Mouse (Mus musculus) kidney, postnatal 36 days (tissue): Measurements from ENCODE around the gene Rreb1.

ENCODE experiments used
- DNase-seq, 2 experiments: peaks; one replicate each; pipeline ENCODE4 v3.0.0; 2021 to 2022; ENCODE audit warnings: mixed read lengths in 2 of 2

Gene Rreb1

DNA sequence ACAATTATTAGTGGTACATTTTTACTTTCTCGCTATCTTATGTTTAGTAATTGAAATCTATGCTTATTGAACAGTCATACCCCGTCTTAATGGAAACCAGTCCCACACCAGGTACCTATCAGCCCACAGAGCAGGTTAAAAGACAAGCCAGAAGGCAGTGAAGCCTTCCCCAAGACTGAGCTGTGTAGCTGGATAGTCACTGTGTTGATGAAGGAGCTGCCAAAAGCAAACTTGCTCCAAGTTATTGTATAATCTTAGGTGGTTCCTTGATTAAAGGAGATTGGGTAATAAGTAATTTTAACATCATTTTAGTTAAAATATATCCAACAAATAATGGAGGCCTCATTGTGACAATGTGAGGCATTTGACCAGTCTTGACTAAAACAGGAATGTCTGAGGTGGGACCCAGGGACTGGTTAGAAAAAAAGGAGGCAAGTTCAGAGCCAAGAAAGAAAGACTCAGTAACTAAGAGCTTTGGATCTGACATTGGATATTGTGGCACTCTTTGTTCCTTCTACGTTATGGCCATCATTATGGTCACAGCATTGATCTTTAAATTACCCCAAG, 141.6 kb downstream of the Rreb1 start:
- DNase-seq: peak; percentile 61 to 83

DNA sequence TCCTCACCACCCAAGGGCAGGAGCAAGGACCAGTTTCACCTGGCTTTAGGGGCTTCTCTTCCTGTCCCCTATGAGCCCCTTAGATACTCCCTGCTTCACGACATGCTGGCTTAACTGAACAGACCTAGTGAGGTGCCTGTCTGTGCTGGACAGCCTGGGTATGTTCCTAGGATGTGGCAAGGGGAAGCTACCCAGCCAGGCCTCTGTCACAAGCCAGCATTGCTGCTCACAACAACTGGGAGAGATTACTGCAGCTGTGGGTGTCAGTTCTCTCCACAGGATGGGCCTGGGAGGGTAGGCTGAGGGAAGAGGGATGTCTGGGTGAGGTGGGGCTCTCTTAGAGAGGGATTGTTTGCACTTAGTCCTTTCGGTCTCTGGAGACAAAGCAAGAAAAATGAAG, 142.5 kb downstream of the Rreb1 start:
- no peak for DNase-seq

- no peak for DNase-seq
These were observed 144.9 kb downstream of the Rreb1 start for GRCm38 (mm10) chr13:37923091-37923490.

DNA sequence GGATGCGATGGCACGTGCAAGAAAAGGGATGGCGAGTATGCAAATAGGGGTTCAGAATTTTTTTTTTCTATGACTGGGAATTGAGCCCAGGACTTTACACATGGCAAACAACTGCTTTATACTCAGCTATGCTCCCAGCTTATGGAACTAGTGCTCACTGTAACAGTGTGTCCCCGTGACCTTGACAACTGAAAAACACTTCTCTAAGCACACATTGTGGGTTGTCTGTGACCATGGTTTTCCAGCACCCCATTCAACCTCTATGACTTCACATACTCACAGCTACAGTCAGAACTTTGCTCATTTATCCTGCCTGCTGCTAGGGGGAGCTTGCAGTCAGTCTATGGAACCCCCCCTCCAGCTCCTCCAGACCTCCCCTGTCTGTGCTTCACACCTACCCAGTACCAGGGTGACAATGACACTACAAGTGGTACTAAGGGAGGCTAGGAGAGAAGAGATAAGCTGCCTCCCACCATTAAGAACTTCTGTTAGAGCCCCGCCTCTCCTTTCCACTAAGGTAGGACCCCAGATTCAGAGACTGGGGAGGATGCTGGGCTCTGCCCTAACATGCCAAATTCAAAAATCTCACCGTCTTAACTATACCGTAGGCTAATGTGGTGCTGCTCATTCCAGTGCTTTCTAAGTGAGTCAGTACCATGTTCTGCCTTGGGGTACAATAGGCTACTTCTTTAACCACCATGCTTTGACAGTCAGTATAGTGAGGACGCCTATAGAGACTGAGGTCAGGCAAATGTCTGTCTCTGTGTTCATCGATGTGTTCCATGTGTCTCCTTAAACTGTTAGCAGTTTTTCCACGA, 145.7 kb downstream of the Rreb1 start:
- DNase-seq: no peak

DNA sequence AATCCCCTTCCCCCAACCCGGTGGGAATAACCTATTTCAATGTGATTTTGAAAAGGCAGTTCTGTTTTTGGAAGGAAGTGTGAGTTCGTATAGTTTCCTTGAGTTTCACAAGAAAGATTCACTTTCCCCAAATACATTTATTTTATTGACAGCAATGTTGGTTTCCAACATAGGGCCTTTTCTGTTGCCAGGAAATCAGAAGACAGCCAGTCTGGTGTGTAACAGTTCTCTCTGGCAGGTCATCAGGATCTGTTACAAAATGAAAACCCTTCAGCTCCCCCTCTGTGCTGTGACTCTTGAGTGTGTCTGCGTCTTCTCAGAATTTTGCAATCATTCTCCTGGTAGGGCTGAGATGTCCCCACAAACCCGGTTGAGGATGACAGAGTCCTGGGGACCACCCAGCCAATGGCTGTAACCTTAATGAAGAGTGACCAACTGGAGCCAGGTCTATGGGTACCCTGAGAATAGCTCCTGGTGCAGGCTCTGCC, 146.3 kb downstream of the Rreb1 start:
- no peak for DNase-seq

DNA sequence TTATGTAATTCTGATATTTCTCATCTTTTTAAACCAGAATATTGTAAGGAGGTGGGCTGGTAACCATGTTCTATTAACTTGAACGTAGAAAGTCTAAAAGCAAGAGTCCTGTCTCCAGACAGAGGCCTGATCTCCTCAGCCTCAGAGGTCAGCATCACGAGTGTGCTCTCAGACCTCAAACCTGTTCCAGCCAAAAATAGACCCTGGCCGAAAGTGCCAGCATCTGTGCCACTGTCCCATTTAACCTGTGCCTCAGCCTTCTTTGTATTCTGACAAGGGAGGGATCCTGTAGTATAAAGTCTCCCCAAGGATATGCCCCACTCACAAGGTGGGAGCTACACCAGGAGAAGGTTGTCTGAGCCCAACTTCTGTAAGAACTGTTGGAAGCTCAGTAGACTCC, 148.2 kb downstream of the Rreb1 start:
- no peak for DNase-seq

DNA sequence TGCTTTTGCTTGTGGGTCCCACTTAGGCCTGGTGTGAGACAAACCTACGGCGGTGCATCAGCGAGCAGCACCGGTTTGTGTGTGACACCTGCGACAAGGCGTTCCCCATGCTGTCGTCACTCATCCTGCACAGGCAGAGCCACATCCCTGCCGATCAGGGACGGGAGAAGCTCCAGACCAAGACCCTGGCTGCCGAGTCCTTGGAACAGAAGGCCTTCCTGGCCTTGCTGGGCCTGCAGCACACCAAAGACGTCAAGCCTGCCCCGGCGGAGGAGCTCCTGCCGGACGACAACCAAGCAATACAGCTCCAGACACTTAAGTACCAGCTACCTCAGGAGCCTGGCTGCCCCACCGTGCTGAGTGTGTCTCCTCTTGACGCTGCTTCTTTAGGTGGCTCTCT, 151.3 kb downstream of the Rreb1 start:
- no peak for DNase-seq

GRCm38 (mm10) chr13:37930091-37930490, 151.9 kb downstream of the Rreb1 start:
- DNase-seq: peak in 1 of 2 experiments; percentile 29

GRCm38 (mm10) chr13:37930621-37931020, 152.4 kb downstream of the Rreb1 start:
- no peak for DNase-seq

DNA sequence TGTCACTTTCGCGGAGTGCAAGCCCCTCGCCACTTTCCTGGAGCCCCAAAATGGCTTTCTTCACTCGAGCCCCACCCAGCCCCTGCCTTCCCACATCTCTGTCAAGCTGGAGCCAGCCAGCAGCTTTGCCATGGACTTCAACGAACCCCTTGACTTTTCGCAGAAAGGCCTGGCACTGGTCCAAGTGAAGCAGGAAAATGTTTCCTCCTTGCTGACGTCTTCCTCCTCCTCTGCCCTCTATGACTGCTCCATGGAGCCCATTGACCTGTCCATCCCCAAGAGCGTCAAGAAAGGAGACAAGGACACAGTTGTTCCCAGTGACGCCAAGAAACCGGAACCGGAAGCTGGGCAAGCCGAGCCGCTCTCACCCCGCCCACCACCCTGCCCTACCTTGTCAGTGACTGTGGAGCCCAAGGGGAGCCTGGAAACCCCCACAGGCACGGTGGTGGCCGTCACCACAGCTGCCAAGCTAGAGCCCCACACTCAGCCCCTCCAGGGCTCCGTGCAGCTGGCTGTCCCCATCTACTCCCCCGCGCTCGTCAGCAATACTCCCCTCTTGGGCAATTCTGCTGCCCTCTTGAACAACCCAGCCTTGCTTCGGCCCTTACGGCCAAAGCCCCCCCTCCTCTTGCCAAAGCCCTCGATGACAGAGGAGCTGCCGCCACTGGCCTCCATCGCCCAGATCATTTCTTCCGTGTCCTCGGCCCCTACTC, 153.2 kb downstream of the Rreb1 start:
- DNase-seq: peak in 1 of 2 experiments; percentile 71

GRCm38 (mm10) chr13:37934075-37934474, 155.9 kb downstream of the Rreb1 start:
- no peak for DNase-seq

- DNase-seq: peak in 1 of 2 experiments; percentile 64
These were observed 156.7 kb downstream of the Rreb1 start for GRCm38 (mm10) chr13:37934920-37935319.

GRCm38 (mm10) chr13:37936351-37936750, 158.2 kb downstream of the Rreb1 start:
- DNase-seq: no peak

DNA sequence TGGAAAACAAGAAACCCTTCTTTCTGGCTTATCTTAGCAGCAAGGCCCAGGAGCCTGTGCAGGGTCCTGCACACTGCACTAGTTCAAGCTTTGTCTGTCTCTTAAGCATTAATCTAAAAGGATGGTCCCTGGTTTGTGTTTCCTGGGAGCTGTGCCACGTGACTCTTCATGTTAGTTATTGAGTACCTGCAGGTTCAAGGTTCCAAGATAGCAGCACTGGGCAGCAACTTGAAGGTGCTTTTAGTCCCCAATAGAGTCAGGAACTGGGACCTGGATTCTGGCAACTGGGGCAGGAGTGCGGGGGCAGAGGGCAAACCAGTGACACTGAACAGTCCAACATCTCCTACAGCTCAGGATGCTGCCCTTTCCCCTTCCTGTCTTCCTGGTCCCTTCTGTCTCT, 162.0 kb downstream of the Rreb1 start:
- DNase-seq: peak; percentile 67 to 76

DNA sequence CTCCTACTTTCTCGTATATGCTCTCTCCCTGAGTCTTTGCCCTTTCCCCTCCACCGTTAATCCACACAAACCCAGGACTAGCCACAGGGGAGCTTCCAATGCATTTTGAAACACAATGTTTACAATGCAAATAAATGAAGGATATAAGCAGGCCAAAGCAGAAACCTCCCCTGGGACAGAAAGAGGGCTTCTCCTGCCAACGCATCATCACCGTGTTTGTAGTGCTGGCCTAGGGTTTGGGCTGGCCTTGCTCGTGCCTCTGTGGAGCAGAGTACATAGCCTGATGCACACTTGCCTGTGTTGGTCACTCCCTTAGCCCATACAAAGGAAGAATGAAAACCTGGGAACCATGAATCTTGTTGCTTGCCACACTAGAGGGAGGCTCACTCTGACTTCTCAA, 162.4 kb downstream of the Rreb1 start:
- no peak for DNase-seq

DNA sequence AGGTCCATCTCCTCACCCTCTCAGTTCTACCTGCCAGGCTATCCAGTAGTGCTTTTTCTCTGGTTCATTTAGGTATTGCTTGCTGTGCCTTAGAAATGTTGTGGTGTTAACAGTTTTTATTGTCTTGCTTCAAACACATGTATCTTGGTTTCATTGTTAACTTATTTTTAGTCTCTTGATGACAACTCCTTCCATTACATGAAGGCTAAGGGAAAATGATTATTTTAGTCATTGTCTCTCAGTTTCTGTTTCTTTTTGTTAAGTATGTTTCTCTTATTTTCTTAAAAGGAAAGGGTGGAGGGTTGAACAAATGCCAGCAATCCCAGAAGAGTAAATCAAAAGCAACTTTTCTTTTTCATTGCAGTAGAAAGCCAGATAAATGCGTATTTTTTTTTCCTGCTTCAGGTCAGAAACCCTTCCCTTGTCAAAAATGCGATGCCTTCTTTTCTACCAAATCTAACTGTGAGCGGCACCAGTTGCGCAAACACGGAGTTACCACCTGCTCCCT, 163.0 kb downstream of the Rreb1 start:
- DNase-seq: peak in 1 of 2 experiments; percentile 53

- DNase-seq: peak; percentile 69 to 78
These were observed 164.0 kb downstream of the Rreb1 start for GRCm38 (mm10) chr13:37941950-37942886.

- DNase-seq: peak; percentile 61 to 83
These were observed 164.7 kb downstream of the Rreb1 start for GRCm38 (mm10) chr13:37942887-37943331.

- DNase-seq: no peak
These were observed 165.3 kb downstream of the Rreb1 start for GRCm38 (mm10) chr13:37943466-37943865.

GRCm38 (mm10) chr13:37944306-37944705, 166.1 kb downstream of the Rreb1 start:
- peak; percentile 65 to 77 for DNase-seq

GRCm38 (mm10) chr13:37945392-37945791, 167.2 kb downstream of the Rreb1 start:
- no peak for DNase-seq

DNA sequence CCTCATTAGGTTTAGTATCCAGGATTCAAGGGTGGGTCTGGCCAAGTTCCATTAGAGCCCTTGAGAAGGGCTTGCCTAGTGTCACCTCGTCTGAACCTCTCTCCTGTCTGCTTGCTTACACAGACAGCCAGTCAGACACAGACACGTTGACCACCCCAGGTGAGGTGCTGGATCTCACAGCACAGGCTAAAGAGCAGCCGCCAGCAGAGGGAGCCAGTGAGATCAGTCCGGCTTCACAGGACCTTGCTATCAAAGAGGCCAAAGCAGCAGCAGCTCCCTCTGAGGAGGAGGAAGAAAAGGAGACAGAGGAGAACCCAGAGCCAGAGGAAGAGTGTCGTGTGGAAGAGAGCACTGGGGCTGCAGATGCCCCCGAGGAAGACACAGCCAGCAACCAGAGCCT, 168.5 kb downstream of the Rreb1 start:
- peak; percentile 85 to 95 for DNase-seq
